Mouse (Mus musculus): ENCODE measurements at regions not wholly inside any gene's neighbourhood (a gene's known extent, or its start where the extent isn't known, plus 50 kb on each side); places are given as distances from the start of the nearest gene placed in this dataset.
A peak's percentile ranks its signal among the peaks of the same experiment; 100 is the strongest.
"Not testable (repeated sequence)": the region's sequence is repeated elsewhere in the genome, so short reads cannot be mapped to it uniquely, and the experiment has no call there.

- not testable (repeated sequence) for DNase-seq (ENCODE audit: low spot score in 2 of 2)
Observed at GRCm38 (mm10) chr12:22745556-22745955, 1034.5 kb downstream of the Gm10330 start.

GRCm38 (mm10) chr12:22745067-22745466, 1035.0 kb downstream of the Gm10330 start:
- peak in 1 of 2 experiments; percentile 5 for DNase-seq (ENCODE audit: low spot score in 2 of 2)

Measured in spleen, postnatal 14 days (tissue).